Mouse (Mus musculus) bone marrow macrophage, adult 2 months (primary cell): Measurements from ENCODE around the gene Foxred2. TPM values are rescaled to one million over a fixed set of nuclear protein-coding genes. Genes with fewer than 3 reads are reported as not detected.
A peak's percentile ranks its signal among the peaks of the same experiment; 100 is the strongest.

ENCODE experiments used
- H3K27ac ChIP-seq: 2 replicates; pipeline ENCODE4 v1.5.1; 2012; ENCODE audit warnings: low read depth, low read length; ENCODE audit not compliant: insufficient read depth
- H3K4me1 ChIP-seq: 2 replicates; pipeline ENCODE4 v1.6.1; 2012; ENCODE audit warnings: low read length; ENCODE audit not compliant: control insufficient read depth, insufficient read depth
- H3K4me3 ChIP-seq: 2 replicates; pipeline ENCODE4 v1.5.1; 2012; ENCODE audit warnings: mild to moderate bottlenecking, low read length, moderate library complexity; ENCODE audit not compliant: insufficient read depth
- CTCF ChIP-seq: IDR thresholded peaks from 2 replicates; pipeline ENCODE4 v1.5.1; 2012; ENCODE audit warnings: low read depth, mild to moderate bottlenecking, low read length, moderate library complexity
- POLR2A ChIP-seq: IDR thresholded peaks from 2 replicates; pipeline ENCODE4 v1.6.1; 2012; ENCODE audit warnings: mild to moderate bottlenecking, low read depth, low read length, borderline replicate concordance
- polyA plus RNA-seq: library from polyadenylated mRNA; stranded (reverse); fragments of >200 nt; gene quantifications from 2 replicates; pipeline ENCODE4 v1.2.4, GENCODE M21; 2012; ENCODE audit not compliant: missing spikeins, insufficient read depth, insufficient read length

Foxred2 gene
- polyA plus RNA-seq, 1 experiment, result 12.3 TPM

DNA sequence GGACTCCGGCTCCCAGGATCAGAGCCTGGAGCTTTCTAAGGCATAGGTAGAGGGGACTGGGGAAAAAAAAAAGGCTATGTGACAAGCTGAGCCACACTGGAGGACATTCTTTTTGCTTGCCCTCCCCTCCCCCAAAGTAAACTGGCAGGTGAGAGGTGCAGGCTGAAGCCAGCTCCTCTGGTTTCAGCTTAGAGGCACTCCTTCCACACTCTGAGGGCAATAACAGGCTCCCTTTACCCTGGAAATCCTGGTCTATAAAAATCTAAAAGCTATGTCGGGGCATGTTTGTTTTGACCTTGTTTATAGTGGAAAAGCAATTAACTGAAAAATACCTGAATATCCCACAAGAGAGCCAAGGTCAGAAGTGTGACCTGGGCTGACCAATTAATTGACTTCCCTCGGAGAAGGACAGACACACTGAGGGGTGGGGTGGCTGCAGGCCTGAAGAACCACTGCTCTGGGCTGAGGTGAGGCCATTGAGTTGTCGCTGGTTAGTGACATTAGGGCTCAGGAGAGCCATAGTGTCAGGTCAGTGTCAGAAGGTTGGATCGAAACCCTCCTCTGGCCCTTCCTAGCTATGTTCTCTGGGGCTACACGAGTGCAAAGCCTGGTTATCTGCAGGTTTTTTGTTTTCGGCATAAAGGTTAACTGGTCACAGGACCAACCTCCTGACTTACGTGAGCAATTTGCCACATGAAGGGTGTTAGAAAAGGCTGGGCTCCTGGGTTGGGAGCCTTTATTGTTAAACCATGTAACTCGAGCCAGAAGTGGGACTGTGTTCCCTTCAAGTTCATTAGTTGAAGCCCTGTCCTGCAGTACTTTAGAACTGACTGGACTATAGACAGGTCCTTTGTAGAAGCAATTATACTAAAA, 48.6 kb downstream of the Foxred2 start:
- Histone ChIP-seq H3K4me3 (no peak overlapping the region), H3K27ac (no peak overlapping the region), H3K4me1 (peaks cover 7% of the 10 kb centered on the region)
- no peak for TF ChIP-seq POLR2A
- no peak for TF ChIP-seq CTCF

DNA sequence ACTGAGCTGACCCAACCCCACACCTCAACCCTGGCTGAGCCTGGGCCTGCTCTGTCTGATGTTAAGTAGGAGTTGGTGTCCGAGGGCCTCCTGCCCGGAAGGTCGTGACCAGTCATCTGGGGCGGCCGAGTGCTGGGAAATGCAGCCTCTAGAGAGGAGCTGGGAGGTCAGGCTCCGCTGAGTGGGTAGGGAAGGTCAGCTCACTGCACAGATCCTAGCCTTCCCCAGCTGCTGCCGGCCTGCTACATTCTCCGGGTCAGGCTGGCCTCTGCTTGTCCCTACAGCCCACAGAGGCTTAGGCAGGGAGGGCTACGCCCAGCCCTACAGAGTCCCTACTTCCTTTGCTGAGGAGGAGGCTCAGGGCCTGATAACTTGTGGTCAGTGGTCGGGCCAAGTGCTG, 50.0 kb downstream of the Foxred2 start:
- Histone ChIP-seq H3K27ac (no peak overlapping the region), H3K4me1 (peaks cover 7% of the 10 kb centered on the region), H3K4me3 (no peak overlapping the region)
- TF ChIP-seq POLR2A, result no peak

DNA sequence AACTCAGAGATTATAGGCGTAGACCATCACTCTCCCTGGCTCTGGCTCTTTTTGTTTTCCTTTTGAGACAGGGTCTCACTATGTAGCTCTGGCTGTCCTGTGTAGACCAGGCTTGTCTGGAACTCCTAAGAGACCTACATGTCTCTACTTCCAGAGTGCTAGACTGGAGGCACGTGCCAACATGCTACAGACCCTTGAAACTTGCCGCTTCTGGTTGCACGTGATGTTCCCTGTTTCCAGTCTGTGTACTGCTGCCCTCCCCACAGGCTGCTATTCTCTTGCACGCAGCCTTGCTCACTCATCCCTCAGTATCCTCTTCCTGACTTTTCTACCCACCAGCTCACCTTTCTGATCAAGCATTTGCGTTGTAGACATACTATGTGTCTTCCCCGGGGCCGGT, 50.4 kb downstream of the Foxred2 start:
- H3K4me1 ChIP-seq, result peaks cover 7% of the 10 kb centered on the region
- no peak overlapping the region for H3K4me3 ChIP-seq

DNA sequence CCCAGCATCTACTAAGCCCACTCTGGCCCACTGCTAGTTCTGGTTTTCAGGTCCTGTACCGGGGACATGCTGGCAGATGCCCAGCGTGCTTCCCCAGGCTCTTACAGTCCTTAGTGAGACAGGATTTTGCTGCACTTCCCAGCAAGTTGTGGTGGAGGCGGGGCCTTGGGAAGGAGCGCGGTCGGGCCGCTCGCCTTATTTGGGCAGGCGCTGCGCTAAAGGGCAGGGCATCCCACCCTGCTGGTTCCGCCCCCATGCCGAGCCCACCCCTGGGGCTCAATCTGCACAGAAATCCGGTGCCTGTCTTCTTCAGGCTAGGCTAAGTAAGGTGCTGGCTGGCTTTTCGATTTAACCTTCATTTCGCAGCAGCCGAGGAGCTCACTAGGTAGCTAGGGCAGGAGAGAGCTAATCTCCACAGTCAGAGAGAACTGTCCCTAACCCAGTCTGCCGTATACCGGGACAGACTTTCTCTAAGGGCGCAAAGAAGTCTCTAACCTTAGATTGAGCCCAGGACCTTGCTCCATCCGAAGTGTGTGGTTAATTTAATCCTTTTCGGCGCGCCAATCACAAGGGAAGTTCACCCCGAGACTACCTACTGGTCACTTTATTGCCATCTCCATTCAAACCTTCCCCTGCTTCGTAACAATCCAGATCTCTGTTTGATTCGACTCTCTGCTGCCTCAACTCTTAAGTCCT, 51.1 kb downstream of the Foxred2 start:
- TF ChIP-seq CTCF (no peak), POLR2A (no peak)
- no peak overlapping the region for H3K27ac ChIP-seq
- peaks cover 7% of the 10 kb centered on the region for H3K4me1 ChIP-seq
- peak overlapping the region; percentile 47 for H3K4me3 ChIP-seq

More for the DNA sequence above, 50.4 kb downstream of the Foxred2 start:
- no peak for TF ChIP-seq CTCF
- TF ChIP-seq POLR2A, result no peak
- no peak overlapping the region for H3K27ac ChIP-seq

DNA sequence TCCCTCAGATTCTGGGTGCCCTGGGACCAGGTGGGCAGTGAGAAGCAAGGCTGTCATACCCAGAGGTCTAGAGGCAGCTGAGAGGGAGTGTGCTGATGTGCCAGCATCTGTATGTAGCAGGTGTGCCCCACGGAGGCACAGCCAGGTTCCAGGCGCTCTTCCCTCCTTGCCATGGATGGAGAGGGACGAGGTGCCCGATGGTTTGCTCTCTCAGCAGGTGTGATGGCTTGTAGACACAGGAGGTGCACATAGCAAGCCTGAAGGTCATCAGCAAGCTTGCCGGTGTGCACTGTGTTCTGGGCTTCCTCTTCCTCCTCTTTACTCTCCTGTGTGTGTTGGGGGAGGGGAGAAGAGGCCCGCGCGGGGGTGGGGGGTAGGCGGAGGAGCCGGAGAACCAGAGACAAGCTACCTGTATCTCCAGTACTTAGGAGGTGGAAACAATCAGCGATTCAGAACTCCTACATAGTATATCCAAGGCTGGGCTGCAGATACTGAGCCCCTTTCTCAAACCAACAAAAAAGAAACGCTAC, 52.1 kb downstream of the Foxred2 start:
- H3K27ac ChIP-seq, result no peak overlapping the region
- TF ChIP-seq POLR2A, result no peak
- TF ChIP-seq CTCF, result no peak

DNA sequence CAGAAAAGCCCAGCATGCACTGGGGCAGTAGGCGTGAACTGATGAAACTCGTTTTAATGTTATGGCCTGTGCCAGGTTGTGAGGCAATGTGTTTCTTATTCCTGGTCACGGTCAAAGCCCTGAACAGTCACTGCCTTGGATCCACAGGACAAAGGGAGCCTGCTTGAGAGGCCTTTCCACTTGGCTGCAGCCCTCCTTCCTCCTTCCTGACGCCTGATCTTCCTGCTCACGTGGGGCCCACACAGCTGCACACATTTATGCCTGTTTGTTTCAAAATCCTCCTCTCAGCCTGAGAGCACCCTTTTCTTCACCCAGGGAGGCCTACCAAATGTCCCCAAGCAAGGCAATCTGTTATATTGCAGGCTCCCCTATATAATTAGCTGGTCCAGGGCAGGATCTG, 53.3 kb downstream of the Foxred2 start:
- Histone ChIP-seq H3K4me3 (no peak overlapping the region), H3K27ac (no peak overlapping the region), H3K4me1 (peaks cover 7% of the 10 kb centered on the region)
- TF ChIP-seq CTCF (no peak), POLR2A (no peak)

More for the DNA sequence above, 52.1 kb downstream of the Foxred2 start:
- Histone ChIP-seq H3K4me3 (no peak overlapping the region), H3K4me1 (peaks cover 7% of the 10 kb centered on the region)

DNA sequence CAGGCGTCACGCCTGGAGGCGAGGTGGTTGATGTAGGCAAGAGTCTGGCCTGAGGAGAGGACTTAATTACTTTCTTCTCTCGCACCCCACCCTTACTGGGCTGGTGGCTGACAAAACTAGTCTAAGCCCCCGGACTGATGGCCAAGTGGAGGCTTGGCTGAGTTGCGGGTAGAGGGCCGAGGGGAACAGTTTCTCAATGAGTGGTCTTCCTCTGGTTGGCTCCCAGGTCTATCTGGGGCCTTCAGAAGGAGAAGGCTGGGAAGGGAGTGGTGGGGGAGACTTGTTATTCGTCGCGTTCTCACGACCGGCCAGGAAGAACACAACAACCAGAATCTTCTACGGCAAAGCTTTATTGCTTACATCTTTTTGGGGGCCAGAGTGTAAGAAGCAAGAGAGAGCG, 61.6 kb downstream of the Foxred2 start:
- Histone ChIP-seq H3K4me1 (peaks cover 10% of the 10 kb centered on the region), H3K27ac (no peak overlapping the region), H3K4me3 (no peak overlapping the region)
- TF ChIP-seq POLR2A (no peak), CTCF (no peak)

DNA sequence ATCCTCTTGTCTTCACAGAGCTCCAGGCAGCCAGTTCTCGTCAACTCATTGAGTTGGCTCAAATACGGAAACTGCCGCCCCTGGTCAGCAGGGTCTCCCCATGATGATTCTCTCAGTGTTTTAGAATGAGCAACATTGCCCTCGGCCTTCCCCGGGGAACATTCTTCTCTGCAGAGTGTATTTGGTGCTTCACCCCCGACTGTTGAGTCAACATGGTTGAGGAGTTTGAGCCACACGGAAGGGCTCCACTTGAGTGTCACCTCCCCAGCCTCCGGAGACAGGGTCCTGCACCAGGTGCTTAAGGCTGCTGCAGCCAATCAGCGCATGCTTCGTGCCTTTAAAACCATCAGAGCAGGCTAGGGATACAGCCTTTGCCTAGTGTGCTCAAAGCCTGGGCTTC, 63.2 kb downstream of the Foxred2 start:
- H3K4me1 ChIP-seq, result peaks cover 15% of the 10 kb centered on the region
- H3K27ac ChIP-seq, result no peak overlapping the region
- no peak overlapping the region for H3K4me3 ChIP-seq

DNA sequence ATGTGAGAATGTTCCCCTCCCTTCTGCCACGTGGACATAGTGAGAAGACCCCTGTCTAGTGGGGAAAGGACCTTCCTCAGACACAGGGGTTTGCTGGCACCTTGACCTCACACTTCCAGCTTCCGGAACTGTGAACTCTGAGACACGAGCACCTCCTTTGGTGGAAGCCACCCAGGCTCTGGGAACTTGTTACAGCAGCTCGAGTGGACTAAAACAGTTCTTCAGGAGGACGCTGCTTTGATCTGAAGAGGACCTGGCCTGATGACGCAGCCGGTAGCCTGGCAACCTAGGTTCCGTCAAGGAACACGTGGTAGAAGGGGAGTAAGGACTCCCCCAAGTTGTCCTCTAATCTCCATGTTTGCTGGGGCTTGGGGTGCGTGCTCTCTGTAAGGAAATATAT, 64.1 kb downstream of the Foxred2 start:
- no peak overlapping the region for H3K27ac ChIP-seq
- peaks cover 17% of the 10 kb centered on the region for H3K4me1 ChIP-seq

More for the DNA sequence above, 63.2 kb downstream of the Foxred2 start:
- TF ChIP-seq CTCF (no peak), POLR2A (no peak)

DNA sequence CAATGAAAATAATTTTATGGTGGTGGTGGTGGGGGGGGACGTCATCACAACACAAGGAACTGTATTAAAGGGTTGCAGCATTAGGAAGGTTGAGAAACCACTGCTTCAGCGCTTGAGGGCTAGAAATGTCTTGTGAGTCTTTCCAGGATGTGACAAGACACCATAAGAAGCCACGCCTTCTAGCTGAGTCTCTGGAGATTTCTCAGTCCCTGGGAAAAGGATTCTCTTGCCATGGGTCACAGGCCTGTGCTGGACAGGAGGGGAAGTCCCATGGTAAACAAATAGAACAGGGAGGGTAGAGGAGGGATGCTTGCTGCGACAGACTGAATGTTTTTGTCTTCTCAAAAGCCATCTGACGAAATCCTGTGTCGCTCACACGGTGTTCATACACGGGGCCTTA, 64.8 kb downstream of the Foxred2 start:
- H3K4me3 ChIP-seq, result no peak overlapping the region
- TF ChIP-seq POLR2A, result no peak
- no peak for TF ChIP-seq CTCF
- H3K4me1 ChIP-seq, result peaks cover 17% of the 10 kb centered on the region
- H3K27ac ChIP-seq, result no peak overlapping the region

More for the DNA sequence above, 64.1 kb downstream of the Foxred2 start:
- no peak for TF ChIP-seq CTCF
- TF ChIP-seq POLR2A, result no peak
- H3K4me3 ChIP-seq, result no peak overlapping the region

Other genes starting within 250 kb of the Foxred2 start
- 0.72 and 1.0 TPM in 2 replicates for gene Apol9b, start 227.7 kb downstream of the Foxred2 start, polyA plus RNA-seq
- gene Apol8, start 199.7 kb downstream of the Foxred2 start, polyA plus RNA-seq, result not detected in 2 replicates
- 170 and 194 TPM in 2 replicates for gene Myh9, start 114.5 kb downstream of the Foxred2 start, polyA plus RNA-seq
- 141 and 148 TPM in 2 replicates for gene Txn2, start 27.7 kb downstream of the Foxred2 start, polyA plus RNA-seq
- 82.5 and 87.7 TPM in 2 replicates for gene Eif3d, start 14.1 kb upstream of the Foxred2 start, polyA plus RNA-seq
- not detected in 2 replicates for gene Cacng2, start 163.3 kb upstream of the Foxred2 start, polyA plus RNA-seq
- 19.2 and 19.8 TPM in 2 replicates for gene Ift27, start 217.4 kb upstream of the Foxred2 start, polyA plus RNA-seq
- 0.83 TPM in 1 of 2 replicates, not detected in the other for gene Pvalb, start 249.7 kb upstream of the Foxred2 start, polyA plus RNA-seq